Mouse (Mus musculus) spleen, adult 12 weeks (tissue): Measurements from ENCODE around the gene Knstrn.

ENCODE experiments used
- DNase-seq: peaks from one replicate; pipeline ENCODE4 v3.0.0; 2022; ENCODE audit warnings: low spot score

Gene Knstrn

DNA sequence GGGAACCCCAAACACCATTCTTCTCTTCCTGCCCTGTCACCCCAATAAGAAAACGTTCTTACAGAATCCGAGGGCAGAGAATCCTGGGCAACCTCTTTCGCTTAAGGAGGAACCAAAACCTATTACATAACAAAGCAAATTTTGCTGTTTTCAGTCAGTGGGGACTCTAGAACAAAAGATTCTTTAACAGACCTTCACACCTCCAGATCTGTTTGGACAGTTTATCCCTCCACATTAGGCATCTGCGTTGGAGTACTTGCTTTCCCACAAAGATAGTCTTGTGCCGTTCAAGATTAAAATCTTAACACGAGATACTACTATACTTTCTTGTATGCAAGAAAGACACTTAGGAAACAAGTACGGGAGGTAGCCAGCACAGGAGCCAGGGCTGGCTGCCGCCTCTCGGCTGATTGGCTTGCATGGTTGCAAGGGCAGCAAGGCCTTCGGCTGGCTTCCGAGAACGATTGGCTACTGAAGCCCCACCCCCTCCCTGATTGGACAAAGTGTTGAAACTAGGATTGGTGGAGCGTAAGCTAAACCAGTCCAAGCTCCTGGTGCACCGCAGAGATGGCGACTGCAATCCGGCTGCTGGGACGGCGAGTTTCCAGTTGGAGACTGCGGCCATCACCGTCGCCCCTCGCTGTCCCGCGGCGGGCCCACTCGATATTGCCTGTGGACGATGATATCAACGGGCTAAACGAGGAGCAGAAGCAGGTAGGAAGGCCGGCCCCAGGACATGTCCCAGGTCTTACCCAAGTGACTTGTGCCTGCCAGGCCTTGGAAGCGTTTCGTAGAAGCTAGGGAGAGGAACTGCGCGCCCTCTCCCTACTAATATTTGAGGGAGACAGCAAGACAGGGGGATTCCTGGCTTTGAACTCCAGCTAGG is 47.9 kb downstream of the Knstrn start, which contains the start of gene Ivd:
Gene Ivd (plus strand): TSS at position 501 of the 886 bp plus-strand sequence.
- peak; percentile 76 for DNase-seq

DNA sequence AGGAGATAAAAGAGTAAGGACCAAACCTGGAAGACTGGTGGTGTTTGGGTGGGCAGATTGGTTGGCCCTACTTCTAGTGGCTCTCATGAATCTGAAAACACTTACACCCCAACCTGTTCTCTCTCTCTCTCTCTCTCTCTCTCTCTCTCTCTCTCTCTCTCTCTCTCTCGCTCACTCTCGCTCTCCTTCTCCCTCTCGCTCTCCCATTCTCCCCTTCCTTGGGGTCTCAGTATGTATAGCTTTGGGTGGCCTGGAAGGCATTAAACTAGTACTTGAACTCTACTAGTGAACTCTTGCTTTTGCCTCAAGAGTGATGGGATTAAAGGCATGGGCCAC is 48.5 kb downstream of the Knstrn start:
- DNase-seq: no peak

DNA sequence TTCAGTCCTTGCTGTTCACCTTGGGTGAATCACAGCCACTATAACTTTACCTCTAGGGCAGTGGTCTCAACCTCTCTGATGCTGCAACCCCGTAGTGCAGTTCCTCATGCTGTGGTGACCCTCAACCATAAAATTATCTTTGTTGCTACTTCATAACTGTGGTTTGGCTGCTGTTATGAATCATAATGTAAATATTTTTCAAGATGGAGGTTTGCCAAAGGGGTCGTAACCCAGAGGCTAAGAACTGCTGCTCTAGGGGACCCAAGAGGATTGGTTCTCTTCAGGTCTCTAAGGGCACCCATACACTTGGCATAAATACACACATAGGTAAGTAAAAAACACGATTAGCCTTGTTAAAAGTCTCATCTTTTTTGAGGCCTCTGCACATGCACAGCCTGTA is 56.8 kb downstream of the Knstrn start:
- DNase-seq: no peak

DNA sequence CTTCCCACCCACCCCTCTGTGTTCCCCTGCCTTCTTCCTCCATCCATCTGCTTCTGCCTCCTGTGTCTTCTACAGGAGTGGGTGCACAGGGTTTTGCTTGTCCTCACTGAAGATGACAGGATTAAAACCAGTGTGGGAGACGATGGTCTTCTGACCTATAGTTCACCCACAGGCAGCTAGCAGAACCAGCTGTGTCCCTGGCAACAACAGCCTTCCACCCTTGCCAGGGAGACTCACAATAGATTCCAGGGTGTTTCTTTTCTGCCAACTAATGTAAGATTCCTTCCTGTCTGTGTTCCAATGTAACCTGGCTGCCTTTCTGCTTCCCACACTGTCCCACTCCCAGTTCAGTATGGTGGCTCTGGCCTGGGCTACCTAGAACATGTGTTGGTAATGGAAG is 57.2 kb downstream of the Knstrn start:
- DNase-seq: no peak

DNA sequence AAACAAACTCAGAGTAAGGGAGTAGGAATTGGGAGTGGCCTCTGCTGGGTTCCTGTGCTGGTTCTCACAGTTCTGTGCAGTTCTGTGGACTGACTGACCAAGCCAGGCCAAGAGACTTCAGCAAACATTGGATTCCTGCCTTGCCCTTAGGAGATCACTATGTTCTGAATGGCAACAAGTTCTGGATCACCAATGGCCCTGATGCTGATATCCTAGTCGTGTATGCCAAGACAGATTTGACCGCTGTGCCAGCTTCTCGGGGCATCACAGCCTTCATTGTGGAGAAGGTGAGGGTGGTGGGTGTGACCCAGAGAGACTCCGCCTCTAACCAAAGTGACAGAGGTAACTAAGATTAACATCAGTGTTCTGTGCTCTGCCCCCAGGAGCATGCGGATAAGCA is 59.2 kb downstream of the Knstrn start:
- DNase-seq: no peak

DNA sequence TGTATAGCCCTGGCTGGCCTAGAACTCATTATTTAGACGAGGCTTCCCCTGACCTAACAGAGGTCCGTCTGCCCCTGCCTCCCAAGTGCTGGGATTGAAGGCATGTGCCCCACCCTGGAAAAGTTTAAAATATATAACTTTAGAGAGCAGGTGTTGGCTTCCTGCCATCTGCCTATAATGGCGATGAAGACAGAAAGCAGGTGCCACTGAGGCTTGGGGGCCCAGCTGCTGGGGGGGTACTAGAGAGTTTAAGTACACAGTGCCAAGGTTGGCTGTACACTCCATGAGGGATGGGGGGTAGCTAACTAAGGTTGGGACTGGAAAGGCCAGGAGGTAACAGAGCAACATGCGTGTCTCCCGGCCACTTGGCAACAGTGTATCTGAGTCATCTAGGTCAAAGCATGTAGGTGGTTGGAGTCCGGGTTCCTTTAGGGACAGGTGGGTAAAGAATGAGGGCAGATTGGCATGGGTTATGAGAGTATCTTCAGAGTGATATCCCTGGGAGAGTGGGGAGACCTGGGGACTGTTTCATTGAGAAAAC is 60.2 kb downstream of the Knstrn start:
- no peak for DNase-seq

DNA sequence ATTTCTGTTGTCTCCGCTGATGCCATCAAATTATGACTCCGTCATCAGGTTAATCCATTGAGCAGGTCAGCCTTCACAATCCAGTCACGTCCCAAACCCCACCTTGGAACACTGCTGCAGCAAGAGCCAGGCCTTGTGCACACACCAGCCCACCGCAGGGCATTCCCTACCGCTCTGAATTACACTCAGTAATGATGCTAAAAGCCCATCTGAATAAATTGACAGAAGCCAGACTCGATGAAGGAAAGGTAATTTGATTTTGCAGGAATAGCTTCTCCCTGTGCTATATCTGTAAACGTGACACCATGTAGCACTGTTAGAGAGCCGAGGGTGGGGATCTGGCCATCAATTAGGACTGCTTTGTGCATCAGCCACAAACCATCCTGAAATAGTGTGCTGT is 61.5 kb downstream of the Knstrn start:
- no peak for DNase-seq

DNA sequence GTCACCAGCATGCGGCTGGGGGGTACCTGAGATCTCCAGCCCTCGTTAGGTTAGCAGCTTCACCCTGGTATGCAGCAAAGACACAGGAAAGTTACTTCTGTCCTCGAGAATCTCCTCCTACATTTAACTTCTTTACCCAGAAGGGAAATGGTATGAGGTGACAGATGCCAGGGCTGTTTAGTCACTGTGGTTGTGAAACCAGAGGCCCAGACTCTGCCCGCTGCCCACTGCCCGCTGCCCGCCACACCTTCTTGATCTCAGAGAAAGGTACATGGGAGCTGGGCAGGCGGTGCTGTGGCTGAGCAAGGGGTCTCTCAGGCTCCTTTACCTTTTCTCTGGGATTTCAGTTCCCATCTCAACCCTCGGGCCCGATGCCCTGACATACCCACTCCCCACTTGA is 62.6 kb downstream of the Knstrn start:
- no peak for DNase-seq

DNA sequence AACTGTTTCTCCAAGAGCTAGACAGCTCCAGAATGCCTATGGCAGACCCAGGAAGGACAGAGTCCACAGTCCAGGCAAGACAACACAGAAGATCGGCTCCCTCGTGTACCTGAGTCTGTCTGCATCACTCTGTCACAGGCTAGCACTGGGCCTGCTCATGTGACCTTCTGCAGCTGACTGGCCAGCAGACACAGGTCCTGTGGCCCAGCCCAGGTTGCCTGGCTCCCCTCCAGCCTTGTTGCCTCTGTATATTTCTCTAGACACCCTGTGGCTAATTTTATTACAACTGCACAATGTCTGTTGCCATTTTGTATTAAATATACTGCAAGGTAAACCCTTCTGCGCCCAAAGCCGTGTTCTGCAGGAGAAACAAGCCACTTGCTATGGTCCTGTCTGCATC is 67.2 kb downstream of the Knstrn start:
- no peak for DNase-seq

DNA sequence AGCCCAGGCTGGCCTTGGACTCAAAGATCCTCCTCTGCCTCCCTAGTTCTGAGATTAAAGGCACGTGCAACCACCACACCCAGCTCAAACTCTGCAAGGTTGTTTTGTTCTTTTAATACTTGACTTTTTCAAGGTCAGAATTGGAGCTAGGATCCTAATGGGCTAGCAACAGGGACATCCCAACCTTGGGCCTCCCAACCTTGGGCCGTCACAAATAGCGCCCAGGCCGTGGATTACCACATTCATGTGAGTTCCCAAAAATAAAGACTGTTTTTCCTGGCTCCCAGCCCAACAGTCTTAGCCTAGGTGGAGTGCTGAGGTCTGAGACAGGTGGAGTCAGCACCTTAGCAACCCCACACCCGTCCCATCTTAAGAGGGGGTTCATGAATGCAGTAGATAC is 68.2 kb downstream of the Knstrn start:
- no peak for DNase-seq

DNA sequence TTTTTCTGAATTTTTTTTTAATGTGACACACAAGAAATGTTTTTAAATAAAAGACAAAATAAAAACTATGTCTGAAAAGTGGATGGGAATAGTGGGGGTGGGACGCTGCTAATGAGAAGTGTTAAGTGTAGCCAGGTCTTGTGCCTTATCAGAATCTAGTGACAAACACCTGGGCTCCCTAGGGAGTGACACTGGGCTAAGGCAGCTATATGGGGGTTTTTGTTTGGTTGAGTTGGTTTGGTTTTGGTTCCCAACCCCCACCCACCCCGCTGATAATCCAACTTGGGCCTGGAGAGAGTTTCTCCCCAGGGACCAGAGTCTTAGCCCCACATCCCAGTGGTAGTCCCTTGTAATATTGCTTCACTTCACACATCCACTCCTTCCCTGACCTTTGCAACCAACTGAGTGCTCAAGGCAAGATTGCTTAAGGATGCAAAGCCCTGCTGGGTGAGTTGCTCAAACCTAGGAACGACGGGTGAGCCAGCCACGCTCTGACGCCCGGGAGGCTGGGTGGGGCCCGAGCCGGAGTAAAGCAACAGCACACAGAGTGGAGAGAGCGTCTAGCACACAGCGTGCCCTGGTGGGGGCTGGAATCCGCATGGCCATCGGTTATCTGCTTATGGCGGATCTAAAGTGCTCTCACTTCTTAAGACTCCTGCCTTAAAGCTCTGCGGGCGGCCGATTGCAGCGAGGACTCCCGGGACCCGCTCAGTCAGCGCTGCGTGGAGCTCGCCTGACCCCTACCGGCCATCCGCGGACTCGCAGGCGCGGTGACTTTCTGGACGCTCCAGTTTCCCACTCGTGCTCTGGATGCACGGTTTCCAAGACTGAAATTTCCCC is 69.3 kb downstream of the Knstrn start:
- peak; percentile 80 for DNase-seq

DNA sequence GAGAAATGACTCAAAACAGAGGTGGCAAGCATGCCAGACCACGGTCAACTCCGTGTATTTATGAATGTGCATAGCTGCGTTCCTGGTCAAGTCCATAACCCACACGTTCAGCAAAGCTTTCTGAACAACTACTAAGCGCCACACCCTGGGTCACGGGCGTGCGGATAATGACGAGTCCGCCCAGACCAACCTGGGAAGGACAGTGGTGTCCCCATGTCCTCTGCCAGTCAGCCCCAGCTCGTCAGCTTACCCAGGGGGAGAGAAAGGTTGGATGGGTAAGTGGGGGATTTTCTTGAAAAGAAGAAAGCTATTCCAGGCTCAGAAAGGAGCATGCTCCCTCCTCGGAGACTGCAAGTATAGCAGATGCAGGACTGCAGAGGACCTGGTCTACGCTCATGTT is 73.6 kb downstream of the Knstrn start:
- no peak for DNase-seq

DNA sequence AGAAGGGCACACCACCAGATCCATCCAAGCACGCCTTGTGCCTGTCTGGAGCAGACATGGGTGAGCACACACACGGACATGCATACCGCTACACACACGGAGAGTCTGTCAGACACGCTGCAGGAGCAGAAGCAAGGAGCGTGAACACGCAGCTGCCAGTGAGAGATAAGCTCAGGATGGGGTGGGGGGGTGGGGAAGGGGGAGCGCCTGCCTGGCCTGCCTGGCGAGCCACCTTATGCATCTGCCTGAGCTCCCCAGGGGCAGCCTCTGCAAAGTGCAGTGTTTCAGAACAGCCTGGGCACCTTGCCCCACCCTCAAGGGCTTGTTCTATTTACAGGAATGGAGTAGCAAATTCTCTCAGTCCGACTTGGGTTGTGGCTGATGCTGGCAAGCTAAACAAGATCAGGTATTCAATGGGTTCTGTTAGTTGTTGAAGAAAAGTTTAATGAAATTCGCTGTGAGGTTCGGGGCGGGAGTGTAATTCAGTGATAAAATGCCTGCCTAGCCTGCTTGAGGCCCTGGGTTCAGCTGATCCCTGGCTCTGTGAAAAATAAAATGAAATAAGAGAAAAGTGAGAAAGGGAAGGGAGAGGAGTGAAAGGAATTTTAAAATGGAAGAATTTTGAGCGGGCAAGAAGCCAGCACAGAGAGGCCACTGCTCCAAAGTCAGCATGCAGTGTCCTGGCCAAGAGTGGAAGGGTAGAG is 74.2 kb downstream of the Knstrn start:
- DNase-seq: peak; percentile 46

DNA sequence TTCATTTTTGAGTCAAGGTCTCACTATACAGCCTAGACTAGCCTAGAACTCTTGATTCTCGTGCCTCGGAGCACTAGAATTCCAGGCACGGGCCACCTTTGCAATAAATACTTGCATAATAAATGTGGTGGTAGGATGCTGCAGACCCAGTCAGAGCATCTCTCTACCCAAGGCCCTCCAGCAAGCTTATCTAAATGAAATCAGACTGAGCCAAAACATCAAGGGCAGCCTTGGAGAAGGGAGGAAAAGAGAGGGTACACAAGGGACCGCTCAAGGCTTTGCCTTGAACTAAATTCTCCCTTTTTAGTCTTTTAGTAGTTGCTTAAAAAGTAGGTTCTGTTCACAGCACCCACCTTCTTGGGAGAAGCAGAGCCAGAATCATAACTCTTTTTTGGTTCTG is 77.4 kb downstream of the Knstrn start:
- DNase-seq: no peak

DNA sequence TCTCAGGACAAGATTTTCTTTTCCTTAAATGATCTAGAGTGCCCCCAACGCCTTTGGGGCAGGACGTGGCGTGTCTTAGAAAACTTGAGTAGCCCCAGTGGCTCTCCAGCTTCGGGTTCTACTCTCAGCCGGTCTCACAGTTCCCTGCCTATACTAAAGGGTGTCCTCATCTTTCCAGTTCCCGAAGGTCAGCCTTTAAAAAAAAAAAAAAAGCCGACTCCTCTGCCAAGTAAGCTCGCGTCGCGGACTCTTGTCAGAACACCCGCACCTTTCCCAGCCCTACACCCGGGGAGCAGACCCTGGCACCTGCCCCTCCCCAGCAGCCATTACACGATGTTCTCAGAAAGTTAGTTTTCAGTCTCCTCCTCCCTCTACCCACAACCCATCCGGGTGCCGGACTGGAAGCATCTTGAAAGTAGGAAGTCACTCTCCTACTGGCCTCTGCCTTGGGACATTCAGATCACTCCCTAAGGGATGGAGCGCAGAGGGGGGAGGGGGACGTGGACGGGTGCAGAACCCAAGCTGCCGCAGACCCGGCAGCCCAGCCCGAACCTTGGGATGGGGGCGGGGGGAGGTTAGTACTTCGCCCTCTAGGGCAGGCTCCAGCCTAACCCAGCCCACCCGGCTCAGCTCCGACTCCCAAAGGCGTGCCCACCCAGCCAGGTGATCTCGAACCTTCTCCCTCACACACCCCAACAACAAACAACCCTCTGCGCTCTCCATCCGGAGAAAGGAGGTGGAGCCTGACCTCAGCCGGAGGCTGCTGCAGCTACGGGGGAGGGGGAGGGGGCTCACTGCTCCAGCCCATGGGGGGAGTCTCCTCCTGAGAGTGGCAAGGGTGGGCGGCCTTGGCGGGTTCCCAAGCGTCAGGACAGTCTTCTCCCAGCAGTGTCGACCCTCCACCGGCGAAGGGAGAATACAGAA is 82.4 kb downstream of the Knstrn start:
- DNase-seq: no peak

DNA sequence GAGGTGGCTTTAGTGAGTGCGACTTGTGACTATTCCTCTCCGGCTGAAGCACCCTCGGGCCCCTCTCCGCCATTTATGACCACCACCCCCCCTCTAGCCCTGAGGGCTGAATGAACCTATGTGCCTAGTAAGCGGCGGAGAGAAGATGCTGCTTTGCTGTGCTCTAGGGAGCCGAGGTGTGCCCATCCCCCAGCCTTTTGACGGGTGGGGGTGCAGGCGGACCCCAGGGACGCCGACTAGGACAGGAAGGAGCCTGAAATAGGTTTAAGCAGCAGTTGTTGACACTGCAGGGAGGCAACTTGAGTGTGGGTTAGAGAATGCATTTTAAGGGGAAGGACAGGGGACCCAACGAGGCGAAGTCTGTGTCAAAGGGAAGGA is 83.1 kb downstream of the Knstrn start:
- DNase-seq: no peak

DNA sequence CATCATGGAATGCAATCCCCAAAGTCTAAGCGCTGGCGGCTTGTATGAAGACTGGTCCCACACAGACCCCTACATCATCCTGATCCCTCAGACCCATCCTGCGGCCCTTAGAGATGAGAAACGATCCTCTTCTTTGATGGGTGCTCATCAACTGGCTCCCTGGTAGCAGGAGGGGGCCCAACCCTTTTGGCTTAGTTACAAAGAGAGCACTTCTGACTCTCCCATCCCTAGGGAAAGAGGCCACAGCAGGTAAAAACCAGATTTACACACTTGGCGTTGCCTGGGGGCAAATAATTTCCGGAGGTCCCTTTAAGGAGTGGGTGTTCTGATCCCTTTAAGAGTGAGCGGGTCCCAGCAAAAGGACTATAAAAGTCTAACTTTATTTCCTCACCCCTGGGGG is 83.6 kb downstream of the Knstrn start:
- DNase-seq: no peak

DNA sequence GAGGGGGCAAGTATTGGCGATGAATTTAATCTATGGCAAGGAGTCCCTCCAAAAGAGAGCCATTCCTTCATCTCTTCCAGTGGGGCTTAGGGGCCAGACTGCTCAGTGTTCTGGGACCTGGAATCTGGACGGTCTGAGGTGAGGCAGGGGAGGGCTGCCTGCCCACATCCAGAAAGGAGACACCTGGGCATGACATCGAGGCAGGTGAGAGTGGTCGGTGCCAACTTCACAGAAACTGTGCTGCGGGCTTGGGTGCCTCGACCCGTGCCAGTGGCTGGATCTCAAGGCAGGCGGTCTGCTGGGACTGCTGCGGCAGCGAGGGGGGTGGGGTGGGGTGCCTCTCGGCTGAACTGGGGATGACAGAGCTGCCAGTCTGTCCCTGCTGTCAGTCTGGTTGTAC is 84.0 kb downstream of the Knstrn start:
- DNase-seq: no peak

DNA sequence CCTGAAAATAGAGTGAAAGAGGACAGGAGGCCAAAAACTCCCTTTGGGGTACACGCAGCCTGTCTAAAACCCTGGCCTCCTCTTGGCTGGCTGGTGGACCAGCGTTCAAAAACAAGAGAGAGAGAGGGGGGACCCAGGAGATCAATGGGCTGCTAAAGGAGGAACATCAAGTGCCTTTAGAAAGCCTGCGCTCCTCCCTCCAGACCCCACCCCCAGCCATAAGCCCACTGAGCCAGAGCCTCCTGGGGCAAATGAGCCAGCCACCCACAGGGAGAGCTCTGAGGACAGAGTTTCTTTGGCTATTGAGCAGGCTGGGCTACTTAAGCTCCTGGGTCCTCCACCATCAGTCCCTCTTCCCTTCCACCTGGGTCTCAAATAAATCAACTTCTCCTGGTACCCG is 85.0 kb downstream of the Knstrn start:
- DNase-seq: no peak

DNA sequence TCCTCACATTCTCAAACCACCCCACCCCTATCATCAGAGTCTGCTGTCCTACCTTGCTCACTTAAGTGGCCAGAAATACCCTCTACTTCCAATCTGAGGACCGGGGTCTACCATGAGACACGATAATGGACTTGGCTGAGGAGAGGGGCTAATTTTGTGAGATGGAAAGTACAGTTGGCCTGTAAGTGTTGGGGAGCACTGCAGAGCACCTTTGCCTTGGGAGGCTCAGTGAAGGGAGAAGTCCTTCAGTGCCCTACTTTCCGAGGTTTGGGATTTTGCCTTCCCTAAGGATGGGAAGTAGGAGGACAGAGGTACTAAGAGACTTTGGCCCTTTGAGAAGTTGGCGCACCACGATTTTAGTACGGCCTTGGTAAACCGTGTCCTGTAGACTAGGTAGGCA is 85.5 kb downstream of the Knstrn start:
- no peak for DNase-seq
